Mouse (Mus musculus) embryonic facial prominence, embryonic 11.5 days (tissue): ENCODE measurements around the gene Mrps18a. TPM values are rescaled to one million over a fixed set of nuclear protein-coding genes. Genes with fewer than 3 reads are reported as not detected.

Experiments
- ATAC-seq: fragments of 200-750 bp; cut with Nextera tagmentation; replicated peaks from 2 replicates; pipeline ENCODE4 v1.8.0; 2017; ENCODE audit warnings: low read depth; ENCODE audit not compliant: insufficient number of reproducible peaks, low FRiP score, low TSS enrichment
- DNase-seq: peaks from one replicate; pipeline ENCODE4 v3.0.0-alpha.2; 2015; ENCODE audit warnings: low spot score
- H3K27ac ChIP-seq: fragments of 300-500 bp; sonication (generic); replicated peaks from 2 replicates; pipeline ENCODE4 v1.5.1; 2014; ENCODE audit warnings: mild to moderate bottlenecking, low read depth, low read length, control low read depth
- H3K27me3 ChIP-seq: fragments of 300-500 bp; sonication (generic); 2 replicates; pipeline ENCODE4 v1.6.1; 2014; ENCODE audit warnings: mild to moderate bottlenecking, low read length, moderate library complexity, mixed read lengths; ENCODE audit not compliant: control insufficient read depth, insufficient read depth
- H3K36me3 ChIP-seq: fragments of 300-500 bp; sonication (generic); replicated peaks from 2 replicates; pipeline ENCODE4 v1.6.1; 2014; ENCODE audit warnings: low read depth, mild to moderate bottlenecking, low read length, moderate library complexity, mixed read lengths; ENCODE audit not compliant: control insufficient read depth, insufficient read depth
- H3K4me1 ChIP-seq: fragments of 300-500 bp; sonication (generic); 2 replicates; pipeline ENCODE4 v1.6.1; 2014; ENCODE audit warnings: low read length, mixed read lengths; ENCODE audit not compliant: control insufficient read depth, insufficient read depth
- H3K4me2 ChIP-seq: fragments of 300-500 bp; sonication (generic); 2 replicates; pipeline ENCODE4 v1.6.1; 2014; ENCODE audit warnings: low read depth, mild to moderate bottlenecking, control low read depth, low read length, moderate library complexity
- H3K4me3 ChIP-seq: fragments of 300-500 bp; sonication (generic); 2 replicates; pipeline ENCODE4 v1.5.1; 2014; ENCODE audit warnings: low read depth, low read length, control low read depth
- H3K9ac ChIP-seq: fragments of 300-500 bp; sonication (generic); replicated peaks from 2 replicates; pipeline ENCODE4 v1.6.1; 2014; ENCODE audit warnings: mild to moderate bottlenecking, control low read depth, low read length
- H3K9me3 ChIP-seq: fragments of 300-500 bp; sonication (generic); replicated peaks from 2 replicates; pipeline ENCODE4 v1.6.1; 2016; ENCODE audit warnings: mild to moderate bottlenecking, low read length, inconsistent platforms, mixed read lengths; ENCODE audit not compliant: control insufficient read depth
- WGBS: fragments of 180-500 bp; shearing (Covaris S2); extraction: QIAGEN DNeasy Blood & Tissue Kit; methylation state at CpG from one replicate; pipeline ENCODE4 v1.1.7; 2014; 5-methylcytosine and 5-hydroxymethylcytosine counted together
- polyA plus RNA-seq: library from polyadenylated mRNA; unstranded; fragments of >200 nt; fragmentation: Nextera tagmentation; extraction: Ambion mirVana; gene quantifications from 2 replicates; pipeline ENCODE4 v1.2.1, GENCODE M21; 2014

The Mrps18a gene
- polyA plus RNA-seq, 1 experiment from 2014 or later, result 133 TPM

DNA sequence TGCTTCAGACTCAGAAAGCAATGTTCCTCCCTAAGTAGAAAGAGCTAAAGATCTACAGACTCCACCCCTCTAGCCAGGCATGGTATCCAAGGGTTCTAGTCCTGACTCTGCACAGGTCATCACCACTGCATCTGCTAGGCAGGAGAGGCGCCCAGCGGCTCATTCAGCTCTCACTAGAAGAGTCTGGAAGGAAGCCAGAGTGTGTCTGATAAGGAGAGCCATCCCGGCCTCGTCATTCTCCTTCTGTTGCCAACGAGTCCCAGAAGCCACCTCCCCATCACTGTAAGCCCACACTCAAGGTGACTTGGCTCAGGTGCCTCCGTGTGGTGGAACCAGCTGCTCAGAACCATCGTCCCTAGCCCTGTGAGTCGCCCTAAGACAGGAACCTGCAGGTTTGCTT, 22.1 kb downstream of the Mrps18a start:
- Histone ChIP-seq H3K27me3 (no peaks in the 10 kb centered on the region), H3K4me2 (no peak overlapping the region), H3K36me3 (peaks cover 5% of the 10 kb centered on the region), H3K9ac (no peak overlapping the region), H3K4me3 (no peak overlapping the region), H3K9me3 (no peaks in the 10 kb centered on the region), H3K4me1 (no peaks in the 10 kb centered on the region), H3K27ac (no peak overlapping the region)
- DNase-seq (no peak), ATAC-seq (no peak)
- WGBS, result 81% methylated on average over 8 of the region's 8 CpGs

DNA sequence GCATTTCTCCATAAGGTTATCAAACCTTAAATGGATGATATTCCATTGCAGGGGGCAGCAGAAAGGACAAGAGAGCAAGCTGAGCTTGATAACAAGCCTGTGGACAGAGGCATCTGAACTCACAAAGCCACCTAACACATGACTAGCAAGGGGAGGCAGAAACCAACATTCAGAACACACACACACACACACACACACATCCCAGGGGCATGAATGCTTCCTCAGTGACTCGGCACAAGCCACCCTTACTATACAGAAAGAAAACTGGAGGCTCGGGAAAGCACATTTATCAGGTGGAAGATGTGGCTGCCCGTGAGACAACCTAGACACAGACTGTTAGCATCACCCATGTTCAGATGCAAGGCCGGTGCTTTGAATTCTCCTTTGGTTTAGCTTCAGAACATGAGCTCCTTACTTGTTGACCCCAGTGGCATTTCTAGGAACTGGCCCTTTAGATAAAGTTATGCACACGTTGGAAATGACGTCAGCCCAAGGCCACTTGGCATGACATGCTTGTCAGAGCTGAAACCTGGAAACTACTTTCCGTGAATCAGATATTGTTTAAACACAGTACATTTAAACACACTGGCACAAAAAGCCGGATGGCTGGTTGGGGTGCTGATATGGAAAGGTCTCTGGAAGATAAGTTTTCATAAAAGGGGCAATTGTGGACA, 27.9 kb downstream of the Mrps18a start:
- Histone ChIP-seq H3K36me3 (no peaks in the 10 kb centered on the region), H3K4me3 (no peak overlapping the region), H3K27ac (no peak overlapping the region), H3K4me2 (no peak overlapping the region), H3K27me3 (no peaks in the 10 kb centered on the region), H3K4me1 (0 out of 2 replicates have a peak, but pooled peaks cover 2% of the 10 kb centered on the region), H3K9me3 (no peaks in the 10 kb centered on the region), H3K9ac (no peak overlapping the region)
- ATAC-seq (no peak), DNase-seq (no peak)
- WGBS, result 83% methylated on average over 8 of the region's 8 CpGs

DNA sequence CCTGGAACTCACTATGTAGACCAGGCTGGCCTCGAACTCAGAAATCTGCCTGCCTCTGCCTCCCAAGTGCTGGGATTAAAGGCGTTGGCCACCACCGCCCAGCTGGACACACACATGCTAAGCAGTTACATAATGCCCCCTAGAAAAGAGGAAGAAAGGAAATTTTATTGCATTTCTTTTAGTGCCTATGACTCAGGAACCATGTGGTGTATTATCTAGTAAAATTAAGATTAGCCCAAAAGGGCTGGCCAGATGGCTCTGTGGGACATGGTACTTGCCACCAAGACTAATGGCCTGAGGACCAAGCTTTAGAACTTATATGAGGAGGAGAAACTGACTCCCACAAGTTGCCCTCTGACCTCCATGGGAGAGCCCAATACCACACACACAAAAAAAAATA, 29.1 kb downstream of the Mrps18a start:
- Histone ChIP-seq H3K4me2 (no peak overlapping the region), H3K27me3 (no peaks in the 10 kb centered on the region), H3K9ac (no peak overlapping the region), H3K4me3 (no peak overlapping the region), H3K4me1 (peaks cover 2% of the 10 kb centered on the region; the same call in 1 of the 2 replicates), H3K27ac (no peak overlapping the region), H3K36me3 (no peaks in the 10 kb centered on the region), H3K9me3 (no peaks in the 10 kb centered on the region)
- WGBS, result 83% methylated on average over 3 of the region's 3 CpGs
- DNase-seq (no peak), ATAC-seq (no peak)

DNA sequence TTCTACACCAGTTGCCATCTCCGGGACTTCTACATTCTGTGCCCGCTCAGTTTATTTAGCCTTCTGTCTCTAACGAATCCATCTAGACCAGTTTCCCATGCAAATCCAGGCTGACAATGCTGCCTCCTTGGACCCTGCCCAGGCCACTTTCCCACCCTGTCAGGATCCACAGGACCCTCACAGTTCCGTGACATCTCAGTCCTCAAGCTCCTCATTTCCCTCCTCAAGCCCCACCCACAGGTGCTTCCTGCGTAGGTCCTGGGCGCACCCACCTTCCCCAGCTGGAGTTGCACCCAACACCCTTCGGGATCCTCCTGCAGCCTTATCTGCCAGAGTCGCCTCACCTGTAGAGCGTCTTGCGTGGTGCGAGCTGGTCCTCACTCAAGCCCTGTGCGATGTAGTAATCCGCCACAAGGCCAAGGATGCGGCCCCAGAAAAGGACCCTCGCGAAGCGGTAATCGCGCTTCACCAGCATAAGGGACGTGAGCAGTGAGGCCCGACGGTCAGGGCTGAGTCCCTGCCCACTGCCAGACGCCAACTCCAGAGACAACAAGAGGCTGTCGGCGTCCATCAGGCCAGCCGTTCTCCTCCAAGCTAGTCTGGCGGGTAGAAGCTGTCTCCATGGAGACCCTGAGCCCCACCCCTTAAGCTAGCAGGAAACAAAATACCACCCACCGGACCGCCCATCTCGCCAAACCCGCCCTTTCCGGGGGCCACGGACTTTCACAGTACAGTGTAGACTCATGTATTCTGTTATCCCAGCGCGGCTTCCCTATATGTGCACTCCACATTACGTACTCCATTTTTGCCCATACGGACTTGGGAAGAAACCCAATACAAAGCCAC, 33.0 kb downstream of the Mrps18a start, which contains the start of gene Rsph9:
Rsph9 (minus strand) TSS at position 639 of the 846 bp plus-strand sequence.
- Histone ChIP-seq H3K4me1 (peaks cover 2% of the 10 kb centered on the region; the same call in 1 of the 2 replicates), H3K36me3 (no peaks in the 10 kb centered on the region; the same call in none of the 2 replicates), H3K27ac (no peak within 1 kb of the TSS; the same call in 1 of the 2 replicates), H3K4me2 (peak within 1 kb of the TSS; percentile 81), H3K9ac (peak within 1 kb of the TSS; percentile 46), H3K27me3 (no peaks in the 10 kb centered on the region), H3K9me3 (no peaks in the 10 kb centered on the region), H3K4me3 (peak within 1 kb of the TSS; percentile 45)
- ATAC-seq, result peak; percentile 95
- 6% methylated on average over 37 of the region's 37 CpGs for WGBS
- peak; percentile 89 for DNase-seq

DNA sequence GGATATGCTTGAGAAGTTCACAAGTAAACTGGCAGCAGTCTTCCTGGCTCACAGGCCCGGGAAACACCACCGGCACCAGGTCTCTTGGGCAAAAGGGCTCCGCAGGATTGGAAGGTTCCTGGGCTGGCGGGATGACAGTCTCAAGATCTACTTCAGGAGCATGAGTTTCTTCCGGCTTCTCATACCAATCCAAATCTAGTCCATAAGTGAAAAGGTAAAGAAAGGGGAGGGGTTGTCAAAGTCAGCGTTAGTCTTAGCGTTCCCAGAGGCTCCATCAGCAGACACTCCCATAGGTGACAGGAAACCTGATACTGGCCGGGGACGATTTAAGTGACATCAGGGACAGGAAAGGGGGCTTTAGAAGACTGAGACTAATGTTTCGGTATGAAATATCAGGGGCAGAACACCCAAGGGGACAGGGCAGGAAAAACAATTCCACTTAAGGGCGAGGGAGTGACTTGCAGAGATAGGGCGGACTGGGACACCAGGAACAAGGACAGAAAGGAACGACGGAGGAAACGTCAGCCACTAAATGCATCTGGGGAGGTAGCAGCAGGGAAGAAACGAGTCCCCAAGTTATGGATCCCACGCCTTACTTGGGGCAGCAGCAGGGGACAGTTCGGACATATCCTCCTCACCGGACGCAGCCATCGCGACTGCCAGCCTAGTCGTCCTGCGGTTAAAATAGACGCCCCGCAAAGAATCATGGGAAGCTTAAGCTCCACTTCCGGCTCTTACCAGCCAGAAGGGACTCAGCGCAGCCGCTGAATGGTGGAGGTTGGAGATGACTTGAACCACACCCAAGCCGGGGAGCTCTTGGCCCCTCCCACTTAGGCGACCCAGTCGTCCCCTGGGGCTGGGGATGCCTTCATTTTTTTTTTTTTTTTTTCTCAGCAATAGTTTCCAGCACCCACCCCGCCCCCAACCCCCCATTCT, 42.3 kb downstream of the Mrps18a start, which contains the start of gene Mad2l1bp:
Mad2l1bp (minus strand) TSS at position 707 of the 936 bp plus-strand sequence.
- peak within 1 kb of the TSS; percentile 71 for H3K9ac ChIP-seq
- WGBS, result 8% methylated on average over 33 of the region's 33 CpGs

DNA sequence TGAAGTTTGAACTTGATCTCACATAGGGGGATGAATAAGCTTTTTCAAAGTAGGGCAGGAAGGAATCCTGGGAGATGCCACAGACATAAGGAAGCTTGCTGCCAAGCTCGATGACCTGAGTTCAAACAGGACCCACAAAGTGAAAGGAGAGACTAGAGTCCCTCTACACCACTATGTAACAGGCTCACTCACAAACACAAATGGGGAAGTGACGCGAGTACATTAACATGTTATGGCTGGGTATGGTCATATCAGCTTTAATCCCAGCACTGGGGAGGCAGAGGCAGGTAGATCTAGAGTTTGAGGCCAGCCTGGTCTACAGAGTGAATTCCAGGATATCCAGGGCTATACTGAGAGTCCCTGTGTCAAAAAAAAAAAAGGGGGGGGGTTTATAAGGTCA, 43.5 kb downstream of the Mrps18a start:
- Histone ChIP-seq H3K4me3 (no peak overlapping the region), H3K9ac (no peak overlapping the region), H3K27ac (no peak overlapping the region), H3K4me2 (no peak overlapping the region), H3K9me3 (no peaks in the 10 kb centered on the region), H3K27me3 (no peaks in the 10 kb centered on the region), H3K36me3 (no peaks in the 10 kb centered on the region), H3K4me1 (no peaks in the 10 kb centered on the region)
- no peak for ATAC-seq
- no peak for DNase-seq
- WGBS, result 92% methylated on average over 3 of the region's 3 CpGs

More for the DNA sequence above, 42.3 kb downstream of the Mrps18a start, which contains the start of gene Mad2l1bp:
- peak; percentile 94 for DNase-seq
- ATAC-seq, result peak; percentile 87
- H3K4me3 ChIP-seq, result peak within 1 kb of the TSS; percentile 65
- no peak within 1 kb of the TSS for H3K27ac ChIP-seq
- H3K4me1 ChIP-seq, result no peaks in the 10 kb centered on the region
- H3K27me3 ChIP-seq, result no peaks in the 10 kb centered on the region
- no peaks in the 10 kb centered on the region for H3K36me3 ChIP-seq
- H3K9me3 ChIP-seq, result no peaks in the 10 kb centered on the region
- H3K4me2 ChIP-seq, result peak within 1 kb of the TSS; percentile 80

DNA sequence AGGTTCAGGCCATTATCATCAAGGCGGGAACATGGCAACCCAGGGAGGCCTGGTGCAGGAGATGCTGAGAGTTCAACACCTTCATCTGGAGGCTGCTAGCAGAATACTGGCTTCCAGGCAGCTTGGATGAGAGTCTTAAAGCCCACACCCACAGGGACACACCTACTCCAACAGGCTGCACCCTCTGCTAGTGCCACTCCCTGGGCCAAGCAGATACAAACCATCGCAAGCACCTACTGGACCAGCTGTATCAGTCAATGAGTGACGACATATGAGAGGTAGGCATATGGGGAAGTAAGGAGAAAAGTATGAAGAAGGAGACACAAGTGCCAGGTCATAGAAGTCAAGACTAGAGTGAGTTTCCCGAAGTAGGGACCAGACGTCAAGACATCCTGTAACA, 45.9 kb downstream of the Mrps18a start:
- H3K27ac ChIP-seq, result no peak overlapping the region
- no peak overlapping the region for H3K4me3 ChIP-seq
- DNase-seq (no peak), ATAC-seq (no peak)
- H3K9me3 ChIP-seq, result no peaks in the 10 kb centered on the region
- no peaks in the 10 kb centered on the region for H3K36me3 ChIP-seq
- no peak overlapping the region for H3K9ac ChIP-seq
- no peak overlapping the region for H3K4me2 ChIP-seq
- H3K4me1 ChIP-seq, result no peaks in the 10 kb centered on the region
- 82% methylated on average over 5 of the region's 5 CpGs for WGBS
- H3K27me3 ChIP-seq, result no peaks in the 10 kb centered on the region
